Mouse (Mus musculus): ENCODE data around the gene Stpg4. TPM values are rescaled to one million over a fixed set of nuclear protein-coding genes. Genes with fewer than 3 reads are reported as not detected.

The Stpg4 gene
- not detected in 2 replicates for polyA plus RNA-seq (2011; ENCODE audit: insufficient read length, low read depth, missing spikeins)

- Histone ChIP-seq H3K27ac (ENCODE audit: insufficient read depth, low read length) (no peak within 1 kb of the TSS), H3K4me3 (ENCODE audit: insufficient read depth, low read length) (no peak within 1 kb of the TSS), H3K4me1 (ENCODE audit: control insufficient read depth, insufficient read depth, low read length) (no peaks in the 10 kb centered on the region)
- TF ChIP-seq POLR2A (IDR thresholded peaks at IDR 0.05; ENCODE audit: low read depth, low read length): no peak
- TF ChIP-seq CTCF (IDR thresholded peaks at IDR 0.05; ENCODE audit: borderline replicate concordance, insufficient read depth, low read length): no peak
Measured at GRCm38 (mm10) chr17:87427511-87427910, at the start of gene Stpg4. TSS of gene Stpg4 (minus strand) at chr17:87427741.

DNA sequence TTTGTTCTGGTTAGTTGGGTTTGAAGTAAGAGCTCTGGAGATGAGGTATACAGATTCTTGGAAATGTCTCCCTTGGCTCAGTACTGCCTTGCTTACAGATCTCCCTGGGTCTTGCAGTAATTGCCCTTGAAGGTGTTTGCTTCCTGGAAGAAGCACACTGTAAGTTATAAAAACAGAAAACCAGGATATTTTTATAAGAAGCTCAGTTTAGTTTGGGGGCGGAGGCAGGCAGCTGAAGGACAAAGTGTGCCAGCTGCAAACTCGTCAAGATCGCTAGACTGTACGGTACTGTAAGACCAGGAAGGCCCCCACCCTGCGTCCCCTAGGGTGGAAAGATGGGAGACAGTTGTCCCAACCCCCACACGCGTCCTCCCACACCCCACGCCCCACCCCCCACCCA lies 47.8 kb upstream of the Stpg4 start:
- H3K4me1 ChIP-seq (ENCODE audit: control insufficient read depth, insufficient read depth, low read length): peaks cover 6% of the 10 kb centered on the region; the same call in 1 of the 2 replicates
- no peak overlapping the region for H3K4me3 ChIP-seq (ENCODE audit: insufficient read depth, low read length)
- no peak for TF ChIP-seq POLR2A (IDR thresholded peaks at IDR 0.05; ENCODE audit: low read depth, low read length)
- H3K27ac ChIP-seq (ENCODE audit: insufficient read depth, low read length): no peak overlapping the region

DNA sequence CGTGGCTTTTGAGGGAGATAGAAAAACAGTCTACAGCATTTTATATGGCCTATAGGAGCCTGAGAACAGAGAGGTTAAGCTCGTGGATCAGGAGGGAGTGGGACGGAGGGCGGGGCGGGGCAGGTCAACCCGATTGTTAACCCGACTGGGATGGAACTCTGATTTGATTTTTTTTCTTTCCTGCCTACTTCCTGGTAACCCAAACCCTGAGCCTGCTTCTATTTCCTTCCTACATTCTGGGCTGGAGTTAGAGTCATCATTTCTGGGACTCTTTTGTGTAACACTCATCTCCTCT lies 46.9 kb upstream of the Stpg4 start:
- TF ChIP-seq POLR2A (IDR thresholded peaks at IDR 0.05; ENCODE audit: low read depth, low read length): no peak
- TF ChIP-seq CTCF (IDR thresholded peaks at IDR 0.05; ENCODE audit: borderline replicate concordance, insufficient read depth, low read length): no peak
- Histone ChIP-seq H3K4me1 (ENCODE audit: control insufficient read depth, insufficient read depth, low read length) (peaks cover 6% of the 10 kb centered on the region; the same call in 1 of the 2 replicates), H3K4me3 (ENCODE audit: insufficient read depth, low read length) (no peak overlapping the region), H3K27ac (ENCODE audit: insufficient read depth, low read length) (no peak overlapping the region)

- H3K4me1 ChIP-seq (ENCODE audit: control insufficient read depth, insufficient read depth, low read length): peaks cover 6% of the 10 kb centered on the region; the same call in 1 of the 2 replicates
- peak overlapping the region; percentile 1; the same call in 1 of the 2 replicates for H3K4me3 ChIP-seq (ENCODE audit: insufficient read depth, low read length)
- H3K27ac ChIP-seq (ENCODE audit: insufficient read depth, low read length): peak overlapping the region; percentile 32
- TF ChIP-seq POLR2A (IDR thresholded peaks at IDR 0.05; ENCODE audit: low read depth, low read length) (peak; percentile 64), CTCF (IDR thresholded peaks at IDR 0.05; ENCODE audit: borderline replicate concordance, insufficient read depth, low read length) (no peak)
Measured at GRCm38 (mm10) chr17:87473736-87474500, 46.4 kb upstream of the Stpg4 start.

GRCm38 (mm10) chr17:87473441-87473735 lies 45.8 kb upstream of the Stpg4 start:
- TF ChIP-seq CTCF (IDR thresholded peaks at IDR 0.05; ENCODE audit: borderline replicate concordance, insufficient read depth, low read length): no peak
- no peak; the same call in 1 of the 2 replicates for TF ChIP-seq POLR2A (IDR thresholded peaks at IDR 0.05; ENCODE audit: low read depth, low read length)
- Histone ChIP-seq H3K4me1 (ENCODE audit: control insufficient read depth, insufficient read depth, low read length) (peaks cover 6% of the 10 kb centered on the region; the same call in 1 of the 2 replicates), H3K27ac (ENCODE audit: insufficient read depth, low read length) (peak overlapping the region; percentile 32), H3K4me3 (ENCODE audit: insufficient read depth, low read length) (peak overlapping the region; percentile 1; the same call in 1 of the 2 replicates)

DNA sequence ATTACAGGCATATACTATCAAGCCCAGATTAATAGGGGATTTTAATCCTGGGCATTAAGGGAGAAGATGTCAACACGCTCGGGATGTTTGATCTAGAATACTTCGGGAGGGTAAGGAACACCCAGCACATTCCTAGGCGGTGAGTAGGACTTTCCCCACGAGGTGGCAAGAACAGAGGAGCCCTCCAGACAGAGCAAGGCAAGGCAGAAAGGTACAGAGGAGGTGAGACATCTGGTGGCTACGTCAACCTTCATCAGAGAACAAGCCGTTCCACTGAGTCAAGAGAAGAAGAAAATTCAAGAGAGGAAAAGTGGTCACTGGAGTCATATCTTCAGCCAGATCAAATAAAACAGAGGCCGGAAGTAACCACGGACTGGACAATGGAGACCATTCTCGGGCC lies 45.3 kb upstream of the Stpg4 start:
- peak overlapping the region; percentile 32 for H3K27ac ChIP-seq (ENCODE audit: insufficient read depth, low read length)
- H3K4me3 ChIP-seq (ENCODE audit: insufficient read depth, low read length): peak overlapping the region; percentile 1; the same call in 1 of the 2 replicates
- peaks cover 6% of the 10 kb centered on the region; the same call in 1 of the 2 replicates for H3K4me1 ChIP-seq (ENCODE audit: control insufficient read depth, insufficient read depth, low read length)
- TF ChIP-seq CTCF (IDR thresholded peaks at IDR 0.05; ENCODE audit: borderline replicate concordance, insufficient read depth, low read length): no peak
- TF ChIP-seq POLR2A (IDR thresholded peaks at IDR 0.05; ENCODE audit: low read depth, low read length): no peak

DNA sequence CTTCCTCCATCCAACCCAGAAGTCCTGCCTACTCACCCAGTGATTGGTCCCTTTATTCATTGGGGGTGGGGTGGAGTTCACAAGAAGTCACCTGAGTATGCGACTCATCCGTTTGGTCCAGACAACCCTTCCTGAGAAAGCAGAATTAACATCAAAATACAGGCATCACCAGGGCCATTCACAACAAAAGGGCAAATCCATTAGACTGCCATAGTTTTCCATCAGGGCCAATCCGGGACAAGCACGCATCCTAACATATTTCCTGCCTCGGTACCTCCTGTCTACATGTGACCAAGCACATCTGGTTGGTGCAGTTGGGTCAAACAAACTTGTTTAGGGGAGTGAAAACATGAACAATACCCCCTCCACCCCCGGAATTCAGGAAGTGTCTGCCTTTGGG lies 44.1 kb upstream of the Stpg4 start:
- no peak for TF ChIP-seq CTCF (IDR thresholded peaks at IDR 0.05; ENCODE audit: borderline replicate concordance, insufficient read depth, low read length)
- no peak for TF ChIP-seq POLR2A (IDR thresholded peaks at IDR 0.05; ENCODE audit: low read depth, low read length)
- Histone ChIP-seq H3K4me3 (ENCODE audit: insufficient read depth, low read length) (no peak overlapping the region), H3K4me1 (ENCODE audit: control insufficient read depth, insufficient read depth, low read length) (peaks cover 6% of the 10 kb centered on the region; the same call in 1 of the 2 replicates), H3K27ac (ENCODE audit: insufficient read depth, low read length) (no peak overlapping the region)

- Histone ChIP-seq H3K4me1 (ENCODE audit: control insufficient read depth, insufficient read depth, low read length) (peaks cover 6% of the 10 kb centered on the region; the same call in 1 of the 2 replicates), H3K4me3 (ENCODE audit: insufficient read depth, low read length) (no peak overlapping the region), H3K27ac (ENCODE audit: insufficient read depth, low read length) (no peak overlapping the region)
- no peak for TF ChIP-seq CTCF (IDR thresholded peaks at IDR 0.05; ENCODE audit: borderline replicate concordance, insufficient read depth, low read length)
- no peak for TF ChIP-seq POLR2A (IDR thresholded peaks at IDR 0.05; ENCODE audit: low read depth, low read length)
Measured at GRCm38 (mm10) chr17:87470797-87471196, 43.3 kb upstream of the Stpg4 start.

- H3K4me1 ChIP-seq (ENCODE audit: control insufficient read depth, insufficient read depth, low read length): peaks cover 6% of the 10 kb centered on the region; the same call in 1 of the 2 replicates
- no peak overlapping the region for H3K27ac ChIP-seq (ENCODE audit: insufficient read depth, low read length)
- no peak overlapping the region for H3K4me3 ChIP-seq (ENCODE audit: insufficient read depth, low read length)
- TF ChIP-seq POLR2A (IDR thresholded peaks at IDR 0.05; ENCODE audit: low read depth, low read length): no peak
- no peak for TF ChIP-seq CTCF (IDR thresholded peaks at IDR 0.05; ENCODE audit: borderline replicate concordance, insufficient read depth, low read length)
Measured at GRCm38 (mm10) chr17:87470282-87470681, 42.7 kb upstream of the Stpg4 start.

DNA sequence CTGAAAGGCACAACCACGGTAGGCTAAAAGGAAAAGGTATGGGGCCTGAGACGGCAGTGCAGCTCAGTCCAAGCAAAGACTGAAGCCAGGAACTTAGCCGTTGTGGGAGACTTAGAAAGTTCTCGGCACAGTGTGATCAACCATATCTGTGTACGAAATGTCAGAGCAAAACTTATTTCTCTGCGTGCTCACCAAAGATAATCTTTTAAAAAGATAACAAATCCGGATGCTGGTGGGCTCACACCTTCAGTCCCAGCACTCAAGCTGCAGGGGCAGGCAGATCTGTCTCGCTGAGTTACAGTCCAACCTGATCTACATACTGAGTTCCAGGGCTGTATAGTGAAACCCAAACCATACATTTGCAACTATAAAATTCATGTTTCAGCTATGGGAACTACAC lies 41.9 kb upstream of the Stpg4 start:
- Histone ChIP-seq H3K27ac (ENCODE audit: insufficient read depth, low read length) (no peak overlapping the region), H3K4me3 (ENCODE audit: insufficient read depth, low read length) (no peak overlapping the region), H3K4me1 (ENCODE audit: control insufficient read depth, insufficient read depth, low read length) (peaks cover 6% of the 10 kb centered on the region; the same call in 1 of the 2 replicates)
- no peak for TF ChIP-seq POLR2A (IDR thresholded peaks at IDR 0.05; ENCODE audit: low read depth, low read length)
- no peak for TF ChIP-seq CTCF (IDR thresholded peaks at IDR 0.05; ENCODE audit: borderline replicate concordance, insufficient read depth, low read length)
